Mouse (Mus musculus): ENCODE measurements around the gene Numb.
"Not testable (repeated sequence)": the region's sequence is repeated elsewhere in the genome, so short reads cannot be mapped to it uniquely, and the experiment has no call there.

Gene Numb

GRCm38 (mm10) chr12:83922724-83923485, 1.2 kb upstream of the Numb start:
- no peak for DNase-seq (ENCODE audit: low spot score)

GRCm38 (mm10) chr12:83920721-83921441, 853 bp downstream of the Numb start:
- DNase-seq (ENCODE audit: low spot score): no peak

- DNase-seq (ENCODE audit: low spot score): peak; percentile 23
These were observed 4.8 kb downstream of the Numb start for GRCm38 (mm10) chr12:83916884-83917283.

DNA sequence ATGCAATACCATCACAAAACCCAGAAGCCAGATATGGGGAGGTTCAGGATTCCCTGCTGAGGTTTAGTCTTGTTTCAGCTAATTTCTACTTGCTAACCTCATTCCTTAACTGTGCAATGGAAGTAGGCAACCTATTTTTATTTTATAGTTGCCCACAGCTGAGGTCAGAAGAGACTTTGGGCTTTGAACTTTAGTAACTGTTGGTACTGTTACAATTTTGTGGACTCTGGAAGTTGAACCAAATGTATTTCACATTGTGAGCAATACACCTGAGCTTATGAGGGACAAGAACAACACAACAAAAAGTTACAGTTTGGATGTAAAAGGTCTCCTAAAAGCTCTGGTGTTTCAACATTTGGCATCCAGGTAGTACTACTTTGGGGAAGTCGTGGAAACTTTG, 6.9 kb downstream of the Numb start:
- DNase-seq (ENCODE audit: low spot score): no peak

DNA sequence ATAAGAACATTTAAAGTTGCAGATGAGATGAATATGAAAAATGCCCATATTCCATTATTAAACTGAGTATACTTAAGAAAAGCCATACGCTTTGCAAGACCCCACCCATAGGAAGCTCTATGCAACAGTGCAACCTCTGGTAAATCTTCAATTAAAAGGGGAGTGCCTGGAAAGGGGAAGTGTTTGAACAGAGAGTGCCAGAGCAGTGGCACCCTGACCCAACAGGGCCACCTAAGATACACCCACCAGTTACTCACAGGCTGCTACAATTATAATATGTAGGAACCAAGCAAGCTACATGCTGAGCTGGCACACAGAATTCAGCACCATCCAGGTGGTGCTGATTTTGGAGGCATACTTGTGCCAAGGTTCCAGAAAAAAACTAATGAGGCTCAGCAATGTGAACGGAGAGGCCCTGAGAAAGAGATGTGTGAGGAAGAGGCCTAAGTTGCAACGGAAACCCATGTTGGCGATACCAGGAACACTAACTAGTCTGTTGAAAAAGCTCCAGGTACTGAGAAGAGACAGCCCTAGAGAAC, 7.5 kb downstream of the Numb start:
- no peak for DNase-seq (ENCODE audit: low spot score)

GRCm38 (mm10) chr12:83910451-83910850, 11.3 kb downstream of the Numb start:
- no peak for DNase-seq (ENCODE audit: low spot score)

- DNase-seq (ENCODE audit: low spot score): no peak
These were observed 28.8 kb downstream of the Numb start for GRCm38 (mm10) chr12:83892926-83893325.

- no peak for DNase-seq (ENCODE audit: low spot score)
These were observed 30.5 kb downstream of the Numb start for GRCm38 (mm10) chr12:83891278-83891677.

DNA sequence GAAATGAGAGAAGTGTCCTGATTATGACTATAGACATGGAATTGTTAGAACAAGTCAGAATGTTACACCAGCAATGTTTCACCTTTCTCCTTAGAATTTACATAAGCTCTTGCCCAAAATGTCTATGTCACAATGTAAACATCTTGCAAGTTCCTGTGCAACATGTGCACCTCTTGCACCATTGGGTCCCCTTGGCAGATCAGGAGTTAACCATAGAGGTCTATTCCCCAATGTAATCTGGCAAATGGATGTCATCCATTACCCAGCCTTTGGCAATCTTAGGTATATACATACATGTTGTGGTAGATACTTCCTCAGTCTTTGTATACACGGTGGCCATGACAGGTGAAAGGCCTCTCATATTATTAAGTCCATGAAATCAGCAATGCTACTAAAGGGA, 32.6 kb downstream of the Numb start:
- no peak for DNase-seq (ENCODE audit: low spot score)

- DNase-seq (ENCODE audit: low spot score): no peak
These were observed 36.0 kb downstream of the Numb start for GRCm38 (mm10) chr12:83885516-83886285.

GRCm38 (mm10) chr12:83885065-83885464, 36.7 kb downstream of the Numb start:
- DNase-seq (ENCODE audit: low spot score): not testable (repeated sequence)

DNA sequence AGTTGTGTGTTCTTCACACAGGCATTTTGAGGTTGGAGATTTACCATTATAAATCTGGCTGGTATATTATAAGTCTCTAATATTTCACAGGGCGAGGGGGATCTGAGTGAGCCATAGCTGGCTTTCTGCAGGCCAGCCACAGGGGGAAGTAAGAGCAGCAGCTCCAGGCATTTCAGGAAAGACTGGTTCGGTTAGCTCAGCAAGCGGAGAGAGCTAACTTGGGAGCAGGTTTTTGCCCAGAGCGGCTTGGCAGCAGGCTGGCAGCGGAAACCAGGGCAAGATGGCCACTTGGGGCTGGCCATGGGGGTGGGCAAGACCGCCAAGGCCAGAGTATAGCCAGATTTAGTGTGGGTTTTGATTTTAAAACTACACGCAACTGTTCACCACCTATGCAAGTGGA, 39.2 kb downstream of the Numb start:
- DNase-seq (ENCODE audit: low spot score): peak; percentile 42

GRCm38 (mm10) chr12:83882088-83882487, 39.6 kb downstream of the Numb start:
- DNase-seq (ENCODE audit: low spot score): peak; percentile 49

- DNase-seq (ENCODE audit: low spot score): no peak
These were observed 40.8 kb downstream of the Numb start for GRCm38 (mm10) chr12:83880913-83881312.

- DNase-seq (ENCODE audit: low spot score): no peak
These were observed 46.6 kb downstream of the Numb start for GRCm38 (mm10) chr12:83875097-83875496.

DNA sequence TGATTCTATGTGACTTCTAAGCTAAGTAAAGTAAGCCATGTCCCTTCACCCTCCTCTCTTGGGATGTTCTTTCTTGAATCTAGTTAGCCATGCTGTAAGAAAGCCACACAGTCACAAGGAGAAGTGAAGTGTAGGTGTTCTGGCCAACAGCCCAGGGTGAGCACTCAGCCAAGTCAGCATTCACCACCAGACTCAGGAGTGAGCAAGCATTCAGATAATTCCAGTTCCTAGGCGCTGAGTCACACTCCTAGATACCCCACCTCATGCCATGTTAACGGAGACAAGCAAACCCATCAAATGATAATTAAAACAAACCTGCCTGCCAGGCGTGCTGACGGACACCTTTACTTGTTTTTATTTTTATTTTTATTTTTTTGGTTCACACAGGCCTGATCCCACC, 47.1 kb downstream of the Numb start:
- peak; percentile 82 for DNase-seq (ENCODE audit: low spot score)

DNA sequence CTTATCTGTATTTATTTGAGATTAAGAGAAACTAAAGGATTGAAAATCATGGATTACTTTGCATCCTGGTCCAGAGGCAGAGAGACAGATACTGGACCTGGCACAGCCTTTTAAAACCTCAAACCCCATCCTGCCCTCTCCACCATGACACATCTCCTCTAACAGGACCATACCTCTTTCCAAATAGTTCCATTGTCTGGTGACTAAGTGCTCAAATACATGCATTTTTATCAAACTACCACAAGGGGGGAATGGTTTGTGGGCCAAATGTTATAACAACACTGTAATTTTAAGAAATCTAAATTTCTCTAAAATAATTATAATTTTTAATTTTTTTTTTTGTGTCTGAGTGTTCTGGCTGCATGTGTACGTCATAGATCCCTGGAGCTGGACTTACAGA, 57.2 kb downstream of the Numb start:
- no peak for DNase-seq (ENCODE audit: low spot score)

DNA sequence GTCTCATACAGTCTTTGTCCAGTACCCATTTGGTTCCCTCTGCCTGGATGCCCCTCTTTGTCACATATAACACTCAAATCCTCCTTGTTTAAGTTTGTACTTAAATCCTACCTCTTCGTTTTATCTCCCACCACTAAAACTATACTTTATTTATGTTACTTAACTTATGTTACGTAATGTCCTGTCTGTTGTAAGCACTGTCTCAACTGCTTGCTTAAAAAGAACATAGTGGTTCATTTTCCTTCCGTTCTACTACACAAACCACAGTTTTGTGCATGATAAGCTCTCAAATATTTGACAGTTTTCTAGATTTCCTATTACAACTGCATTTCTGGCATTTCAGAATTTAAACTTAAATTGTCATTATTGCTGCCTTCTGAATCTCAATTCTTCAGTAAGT, 59.9 kb downstream of the Numb start:
- no peak for DNase-seq (ENCODE audit: low spot score)

GRCm38 (mm10) chr12:83860688-83861087, 61.0 kb downstream of the Numb start:
- no peak for DNase-seq (ENCODE audit: low spot score)

GRCm38 (mm10) chr12:83858052-83858451, 63.7 kb downstream of the Numb start:
- no peak for DNase-seq (ENCODE audit: low spot score)

DNA sequence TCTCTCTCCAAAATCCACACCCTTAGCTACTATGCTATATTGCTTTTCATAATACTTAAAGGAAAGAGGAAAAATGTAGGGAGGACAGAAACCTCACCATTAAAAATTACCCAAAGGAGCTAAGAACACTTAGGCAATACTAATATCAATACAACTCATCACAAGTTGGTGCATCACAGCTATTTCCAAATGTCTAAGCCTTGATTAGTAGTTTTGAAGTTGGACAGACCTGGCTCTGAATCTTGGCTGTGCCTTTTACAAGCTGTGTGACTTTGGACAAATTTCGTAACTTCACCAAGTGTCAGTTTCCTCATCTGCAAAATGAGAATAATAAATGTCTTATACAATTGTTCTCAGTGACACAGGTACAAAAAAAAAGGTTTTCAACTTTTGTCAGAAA, 66.5 kb downstream of the Numb start:
- no peak for DNase-seq (ENCODE audit: low spot score)

- DNase-seq (ENCODE audit: low spot score): no peak
These were observed 67.5 kb downstream of the Numb start for GRCm38 (mm10) chr12:83854281-83854680.

All from lung, postnatal 25 days (tissue).